Mouse (Mus musculus): ENCODE data around the gene Olfr878. TPM values are rescaled to one million over a fixed set of nuclear protein-coding genes. Genes with fewer than 3 reads are reported as not detected.

Olfr878 gene
- polyA plus RNA-seq, 1 experiment from 2014 or later, result not detected

DNA sequence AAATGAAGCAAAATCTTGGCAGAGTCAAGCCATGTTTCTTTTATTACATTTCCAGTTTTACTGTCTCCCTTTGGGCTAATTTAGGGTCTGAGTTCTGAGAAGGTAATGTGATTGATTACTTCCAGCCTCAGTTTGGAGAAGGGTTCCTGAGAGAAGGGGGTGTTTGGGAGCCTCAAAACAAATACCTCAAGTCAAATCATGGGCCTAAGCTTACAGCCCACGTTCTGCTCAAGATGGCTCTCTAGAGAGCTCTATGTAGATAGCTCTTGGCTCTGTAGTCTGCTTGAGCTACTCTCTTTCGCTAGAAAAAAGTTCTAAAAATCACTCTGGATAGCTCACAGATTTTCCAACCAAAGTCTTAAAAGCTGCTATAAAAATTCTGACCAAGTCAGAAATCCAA is 7.8 kb downstream of the Olfr878 start:
- H3K9ac ChIP-seq (ENCODE audit: low read depth, low read length), result no peak overlapping the region
- WGBS, result 52% methylated on average over 2 of the region's 2 CpGs
- H3K4me3 ChIP-seq (ENCODE audit: low read depth, low read length), result no peak overlapping the region
- H3K9me3 ChIP-seq (ENCODE audit: control insufficient read depth, low read length), result no peaks in the 10 kb centered on the region
- H3K27me3 ChIP-seq (replicated peaks; ENCODE audit: control insufficient read depth, insufficient read depth, low read length), result no peaks in the 10 kb centered on the region
- ATAC-seq (replicated peaks; ENCODE audit: low FRiP score), result no peak
- no peak overlapping the region for H3K27ac ChIP-seq (ENCODE audit: low read depth, low read length)
- H3K36me3 ChIP-seq (ENCODE audit: control insufficient read depth, insufficient read depth, low read length), result no peaks in the 10 kb centered on the region
- no peaks in the 10 kb centered on the region for H3K4me1 ChIP-seq (replicated peaks; ENCODE audit: control insufficient read depth, insufficient read depth, low read length)
- no peak for DNase-seq (ENCODE audit: low spot score)
- H3K4me2 ChIP-seq, result no peak overlapping the region

DNA sequence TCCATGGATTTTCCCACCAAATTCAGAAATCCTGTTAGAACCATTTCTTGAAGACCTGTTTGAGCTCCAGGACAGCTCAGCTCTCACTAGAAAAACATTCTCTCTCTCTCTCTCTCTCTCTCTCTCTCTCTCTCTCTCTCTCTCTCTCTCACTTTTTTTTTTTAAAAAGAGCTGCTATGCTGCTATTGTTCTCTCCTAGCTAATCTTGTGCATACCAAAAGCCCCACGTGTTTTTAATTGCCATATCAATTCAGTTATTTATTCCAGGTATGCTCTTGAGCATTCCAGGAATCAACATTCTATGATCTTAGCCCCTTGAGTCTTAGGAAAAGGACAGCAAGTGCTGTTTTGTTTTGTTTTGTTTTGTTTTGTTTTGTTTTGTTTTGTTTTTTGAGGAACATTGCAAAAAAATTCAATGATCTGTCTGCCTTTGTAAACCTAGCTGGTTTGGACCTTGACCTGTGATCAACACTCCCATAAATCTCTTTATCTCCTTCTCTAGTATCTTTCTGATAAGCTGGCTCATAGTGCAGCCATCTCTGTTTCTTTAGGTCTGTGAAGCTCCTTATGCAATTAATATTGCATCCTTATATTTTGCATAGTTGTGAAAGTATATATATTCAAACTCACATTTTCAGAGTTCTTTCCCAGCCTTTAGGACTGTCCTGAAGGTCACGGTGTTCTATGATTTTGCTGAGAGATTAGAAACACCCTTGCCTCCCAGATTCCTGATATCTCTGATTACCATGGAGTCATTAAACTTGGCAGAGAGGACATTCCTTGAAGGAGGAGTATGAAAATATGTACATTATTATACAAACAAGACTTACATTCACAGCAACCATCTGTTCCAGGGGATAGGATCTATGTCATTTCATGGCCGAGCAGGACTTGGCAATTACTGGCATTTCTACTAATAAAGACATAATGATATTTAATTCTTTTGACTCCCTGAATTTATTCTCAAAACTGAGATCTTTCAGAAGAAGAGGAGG is 8.7 kb downstream of the Olfr878 start:
- Histone ChIP-seq H3K27me3 (replicated peaks; ENCODE audit: control insufficient read depth, insufficient read depth, low read length) (no peaks in the 10 kb centered on the region), H3K9me3 (ENCODE audit: control insufficient read depth, low read length) (no peaks in the 10 kb centered on the region), H3K4me3 (ENCODE audit: low read depth, low read length) (no peak overlapping the region), H3K27ac (ENCODE audit: low read depth, low read length) (no peak overlapping the region), H3K4me1 (replicated peaks; ENCODE audit: control insufficient read depth, insufficient read depth, low read length) (no peaks in the 10 kb centered on the region), H3K36me3 (ENCODE audit: control insufficient read depth, insufficient read depth, low read length) (no peaks in the 10 kb centered on the region), H3K4me2 (no peak overlapping the region), H3K9ac (ENCODE audit: low read depth, low read length) (no peak overlapping the region)
- WGBS, result 55% methylated on average over 3 of the region's 3 CpGs
- ATAC-seq (replicated peaks; ENCODE audit: low FRiP score) (no peak), DNase-seq (ENCODE audit: low spot score) (no peak)

DNA sequence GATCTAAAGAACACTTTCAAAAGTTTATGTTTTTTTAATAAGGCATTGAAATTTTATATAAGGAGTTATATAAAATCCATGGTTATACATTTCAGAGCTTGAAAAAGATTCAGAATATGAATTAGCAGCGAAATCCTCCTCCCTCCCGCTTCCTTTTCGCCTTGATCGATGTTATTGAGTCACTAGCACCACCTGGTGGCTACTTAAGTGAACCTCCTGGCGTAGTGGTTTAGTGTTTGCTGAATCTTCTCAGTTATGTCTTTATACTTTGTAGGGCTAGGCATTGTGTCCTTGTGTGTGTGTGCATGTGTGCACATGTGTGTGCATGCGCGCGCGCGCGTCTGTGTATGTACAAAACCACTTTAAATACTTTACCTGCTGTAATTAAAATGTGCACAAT is 14.9 kb downstream of the Olfr878 start:
- Histone ChIP-seq H3K27ac (ENCODE audit: low read depth, low read length) (no peak overlapping the region), H3K4me1 (replicated peaks; ENCODE audit: control insufficient read depth, insufficient read depth, low read length) (no peaks in the 10 kb centered on the region), H3K27me3 (replicated peaks; ENCODE audit: control insufficient read depth, insufficient read depth, low read length) (no peaks in the 10 kb centered on the region), H3K4me3 (ENCODE audit: low read depth, low read length) (no peak overlapping the region), H3K4me2 (no peak overlapping the region), H3K9me3 (ENCODE audit: control insufficient read depth, low read length) (no peaks in the 10 kb centered on the region), H3K36me3 (ENCODE audit: control insufficient read depth, insufficient read depth, low read length) (no peaks in the 10 kb centered on the region), H3K9ac (ENCODE audit: low read depth, low read length) (no peak overlapping the region)
- ATAC-seq (replicated peaks; ENCODE audit: low FRiP score) (no peak; the same call in 1 of the 2 replicates), DNase-seq (ENCODE audit: low spot score) (no peak)
- WGBS, result 5% methylated on average over 11 of the region's 11 CpGs

DNA sequence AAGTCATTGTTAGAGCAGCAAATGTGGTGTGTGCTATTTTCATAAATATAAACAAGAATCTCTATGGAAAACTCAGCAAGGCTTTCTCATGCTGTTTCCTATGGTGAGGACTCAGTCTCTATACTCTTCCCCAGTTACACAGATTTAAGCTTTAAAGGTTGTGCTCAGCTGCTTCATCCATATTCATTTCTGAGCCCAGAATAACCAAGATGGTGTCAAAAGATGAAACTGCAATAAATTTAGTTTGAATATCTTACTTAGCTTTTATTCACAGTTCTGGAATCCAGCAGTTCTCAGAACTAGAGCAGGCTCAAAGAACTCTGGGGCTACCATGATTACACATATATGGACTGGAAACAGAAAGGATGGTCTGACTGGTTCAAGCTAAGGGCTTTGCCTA is 16.5 kb downstream of the Olfr878 start:
- no peak overlapping the region for H3K4me2 ChIP-seq
- ATAC-seq (replicated peaks; ENCODE audit: low FRiP score) (no peak), DNase-seq (ENCODE audit: low spot score) (no peak)
- H3K9ac ChIP-seq (ENCODE audit: low read depth, low read length), result no peak overlapping the region
- H3K27me3 ChIP-seq (replicated peaks; ENCODE audit: control insufficient read depth, insufficient read depth, low read length), result no peaks in the 10 kb centered on the region
- no peaks in the 10 kb centered on the region for H3K36me3 ChIP-seq (ENCODE audit: control insufficient read depth, insufficient read depth, low read length)
- H3K4me1 ChIP-seq (replicated peaks; ENCODE audit: control insufficient read depth, insufficient read depth, low read length), result no peaks in the 10 kb centered on the region
- H3K4me3 ChIP-seq (ENCODE audit: low read depth, low read length), result no peak overlapping the region
- no peaks in the 10 kb centered on the region for H3K9me3 ChIP-seq (ENCODE audit: control insufficient read depth, low read length)
- no peak overlapping the region for H3K27ac ChIP-seq (ENCODE audit: low read depth, low read length)

DNA sequence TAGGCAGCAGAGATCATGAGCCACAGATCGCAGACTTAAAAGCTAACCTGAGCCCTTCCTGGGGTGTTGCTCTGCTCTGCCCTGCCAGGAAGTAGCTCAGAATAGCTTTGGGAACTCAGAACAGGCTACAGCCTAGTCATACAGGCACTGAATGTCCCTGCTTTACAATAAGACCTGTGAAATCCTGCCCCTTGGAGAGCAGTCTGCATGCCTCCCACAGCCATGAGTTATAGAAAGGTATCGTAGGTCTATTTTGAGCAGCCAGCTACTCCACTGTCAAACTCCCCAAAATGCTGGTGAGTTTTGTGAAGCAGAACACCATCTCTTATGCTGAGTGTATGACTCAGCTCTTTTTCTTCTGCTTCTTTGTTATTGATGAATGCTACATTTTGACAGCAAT is 23.5 kb downstream of the Olfr878 start:
- Histone ChIP-seq H3K27ac (ENCODE audit: low read depth, low read length) (no peak overlapping the region), H3K27me3 (replicated peaks; ENCODE audit: control insufficient read depth, insufficient read depth, low read length) (no peaks in the 10 kb centered on the region), H3K4me3 (ENCODE audit: low read depth, low read length) (no peak overlapping the region), H3K4me2 (no peak overlapping the region), H3K36me3 (ENCODE audit: control insufficient read depth, insufficient read depth, low read length) (no peaks in the 10 kb centered on the region), H3K9me3 (ENCODE audit: control insufficient read depth, low read length) (no peaks in the 10 kb centered on the region), H3K4me1 (replicated peaks; ENCODE audit: control insufficient read depth, insufficient read depth, low read length) (no peaks in the 10 kb centered on the region), H3K9ac (ENCODE audit: low read depth, low read length) (no peak overlapping the region)
- WGBS, result 89% methylated on average over 2 of the region's 2 CpGs
- DNase-seq (ENCODE audit: low spot score) (no peak), ATAC-seq (replicated peaks; ENCODE audit: low FRiP score) (no peak)

Other genes with a start within 250 kb of the Olfr878 start
- not detected in 2 replicates for gene Panx3, start 248.6 kb upstream of the Olfr878 start, polyA plus RNA-seq (2014; fragmentation: Nextera tagmentation; extraction: Ambion mirVana)
- gene Olfr160, start 201.6 kb upstream of the Olfr878 start, polyA plus RNA-seq (2014; fragmentation: Nextera tagmentation; extraction: Ambion mirVana), result not detected in 2 replicates
- not detected in 2 replicates for gene Olfr874, start 172.7 kb upstream of the Olfr878 start, polyA plus RNA-seq (2014; fragmentation: Nextera tagmentation; extraction: Ambion mirVana)
- gene Olfr875, start 146.0 kb upstream of the Olfr878 start, polyA plus RNA-seq (2014; fragmentation: Nextera tagmentation; extraction: Ambion mirVana), result not detected in 2 replicates
- gene Olfr876, start 114.8 kb upstream of the Olfr878 start, polyA plus RNA-seq (2014; fragmentation: Nextera tagmentation; extraction: Ambion mirVana), result not detected in 2 replicates
- gene Olfr877, start 63.6 kb upstream of the Olfr878 start, polyA plus RNA-seq (2014; fragmentation: Nextera tagmentation; extraction: Ambion mirVana), result not detected in 2 replicates
- not detected in 2 replicates for gene Olfr145, start 21.1 kb upstream of the Olfr878 start, polyA plus RNA-seq (2014; fragmentation: Nextera tagmentation; extraction: Ambion mirVana)
- gene Olfr881, start 74.0 kb downstream of the Olfr878 start, polyA plus RNA-seq (2014; fragmentation: Nextera tagmentation; extraction: Ambion mirVana), result not detected in 2 replicates
- gene Olfr883, start 108.0 kb downstream of the Olfr878 start, polyA plus RNA-seq (2014; fragmentation: Nextera tagmentation; extraction: Ambion mirVana), result not detected in 2 replicates
- not detected in 2 replicates for gene Olfr884, start 128.7 kb downstream of the Olfr878 start, polyA plus RNA-seq (2014; fragmentation: Nextera tagmentation; extraction: Ambion mirVana)
- gene Olfr885, start 143.5 kb downstream of the Olfr878 start, polyA plus RNA-seq (2014; fragmentation: Nextera tagmentation; extraction: Ambion mirVana), result not detected in 2 replicates
- not detected in 2 replicates for gene Olfr887, start 166.2 kb downstream of the Olfr878 start, polyA plus RNA-seq (2014; fragmentation: Nextera tagmentation; extraction: Ambion mirVana)
- gene Olfr888, start 190.3 kb downstream of the Olfr878 start, polyA plus RNA-seq (2014; fragmentation: Nextera tagmentation; extraction: Ambion mirVana), result not detected in 2 replicates
- gene Olfr889, start 197.4 kb downstream of the Olfr878 start, polyA plus RNA-seq (2014; fragmentation: Nextera tagmentation; extraction: Ambion mirVana), result 0.37 and 0.42 TPM in 2 replicates
- not detected in 2 replicates for gene Olfr890, start 224.7 kb downstream of the Olfr878 start, polyA plus RNA-seq (2014; fragmentation: Nextera tagmentation; extraction: Ambion mirVana)